Mouse (Mus musculus): Measurements from ENCODE around the gene Olfr1101.

The Olfr1101 gene

GRCm38 (mm10) chr2:86991121-86991520 is at the start of gene Olfr1101:
Gene Olfr1101 (minus strand): TSS chr2:86991221.
- DNase-seq (ENCODE audit: low spot score in 2 of 2) = no peak

GRCm38 (mm10) chr2:87036431-87036830 is 45.4 kb upstream of the Olfr1101 start, which contains the start of gene Olfr1105:
Gene Olfr1105 (minus strand): TSS chr2:87036531.
- no peak for DNase-seq (ENCODE audit: low spot score in 2 of 2)

- no peak for DNase-seq (ENCODE audit: low spot score in 2 of 2)
Observed at GRCm38 (mm10) chr2:87026980-87027379, 36.0 kb upstream of the Olfr1101 start, which contains the start of gene Olfr1104. Gene Olfr1104 (minus strand): TSS chr2:87027080.

GRCm38 (mm10) chr2:86998098-86998497 is 7.1 kb upstream of the Olfr1101 start, which contains the start of gene Olfr1102:
Gene Olfr1102 (plus strand): TSS chr2:86998398.
- no peak for DNase-seq (ENCODE audit: low spot score in 2 of 2)

GRCm38 (mm10) chr2:86979854-86980253 is 11.2 kb downstream of the Olfr1101 start, which contains the start of gene Olfr1100:
Gene Olfr1100 (minus strand): TSS chr2:86979954.
- no peak for DNase-seq (ENCODE audit: low spot score in 2 of 2)

- no peak for DNase-seq (ENCODE audit: low spot score in 2 of 2)
Observed at GRCm38 (mm10) chr2:86960593-86960992, 30.4 kb downstream of the Olfr1101 start, which contains the start of gene Olfr1099. Gene Olfr1099 (minus strand): TSS chr2:86960693.
